Mouse (Mus musculus): ENCODE data around the gene Gpd2.

DNA sequence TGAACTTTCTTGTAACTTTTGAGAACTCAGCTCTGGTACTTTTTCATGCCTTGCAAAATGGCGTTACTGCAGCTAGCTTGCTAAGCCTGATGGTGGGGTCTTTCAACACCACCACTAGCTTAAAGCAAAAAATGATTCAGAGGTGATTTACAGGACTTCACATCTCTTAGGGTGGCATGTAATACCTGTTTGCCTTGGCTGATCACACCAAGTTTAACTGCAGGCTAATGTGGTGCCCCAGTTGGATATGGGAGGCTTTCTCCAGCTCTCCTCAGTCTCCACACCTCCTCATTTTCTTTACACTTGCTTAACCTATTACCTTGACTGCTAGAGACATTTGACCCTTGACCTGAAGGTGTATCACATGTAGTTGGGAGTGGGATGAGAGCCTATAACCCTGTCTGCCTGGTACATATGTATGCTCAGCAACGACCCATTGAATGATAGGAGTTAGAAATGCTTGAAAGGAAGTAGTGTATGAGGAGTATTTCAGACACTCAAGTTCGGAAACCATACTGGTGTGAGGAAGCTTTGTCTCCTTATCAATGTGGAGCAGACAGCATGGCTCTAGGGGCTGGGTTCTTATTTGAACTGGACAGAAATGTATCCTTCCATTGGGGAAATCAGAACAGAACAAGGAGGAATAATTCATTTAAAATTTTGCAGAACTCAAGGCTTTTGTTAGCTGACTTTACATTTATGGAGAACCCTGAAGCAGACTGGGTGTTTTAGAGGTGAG lies 14.0 kb upstream of the Gpd2 start:
- TF ChIP-seq MAFK (IDR thresholded peaks at IDR 0.05; ENCODE audit: insufficient read depth, low read depth, low read length) (no peak), CHD2 (IDR thresholded peaks at IDR 0.05; ENCODE audit: low read depth, low read length) (no peak), HCFC1 (IDR thresholded peaks at IDR 0.05; ENCODE audit: borderline replicate concordance, insufficient read depth, low read length) (no peak), ZNF384 (IDR thresholded peaks at IDR 0.05; ENCODE audit: low read depth, low read length) (no peak), ZC3H11A (IDR thresholded peaks at IDR 0.05; ENCODE audit: borderline replicate concordance, low read depth, low read length) (no peak)

Data from ES-E14 (cell line).